Mouse (Mus musculus) ovary, adult 2 months (tissue): ENCODE data around the gene Ctsh. TPM values are rescaled to one million over a fixed set of nuclear protein-coding genes. Genes with fewer than 3 reads are reported as not detected.

Experiments used
- polyA plus RNA-seq: library from polyadenylated mRNA; depleted of rRNA; stranded (reverse); fragments of >200 nt; gene quantifications from 2 replicates; pipeline ENCODE4 v1.2.3, GENCODE M21; 2012; rRNA removed

Gene Ctsh
- 40.4 and 50.0 TPM in 2 replicates for polyA plus RNA-seq

DNA sequence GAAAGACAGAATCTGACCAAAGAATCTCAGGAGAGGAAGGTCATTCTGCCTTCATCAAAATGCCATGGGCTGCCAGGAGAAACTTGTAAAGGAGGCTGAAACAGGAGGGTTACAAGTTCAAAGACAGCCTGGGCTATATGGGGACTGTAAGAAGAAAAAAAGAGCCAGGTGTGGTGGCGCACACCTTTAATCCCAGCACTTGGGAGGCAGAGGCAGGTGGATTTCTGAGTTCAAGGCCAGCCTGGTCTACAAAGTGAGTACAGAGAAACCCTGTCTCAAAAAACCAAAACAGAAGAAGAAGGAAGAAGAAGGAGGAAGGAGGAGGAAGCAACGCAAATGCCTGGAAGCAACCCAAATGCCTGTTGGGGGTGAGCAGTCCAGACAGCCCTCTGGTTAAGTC lies at the start of gene Ctsh:
Gene Ctsh (plus strand): TSS at position 301 of the 400 bp plus-strand sequence.

DNA sequence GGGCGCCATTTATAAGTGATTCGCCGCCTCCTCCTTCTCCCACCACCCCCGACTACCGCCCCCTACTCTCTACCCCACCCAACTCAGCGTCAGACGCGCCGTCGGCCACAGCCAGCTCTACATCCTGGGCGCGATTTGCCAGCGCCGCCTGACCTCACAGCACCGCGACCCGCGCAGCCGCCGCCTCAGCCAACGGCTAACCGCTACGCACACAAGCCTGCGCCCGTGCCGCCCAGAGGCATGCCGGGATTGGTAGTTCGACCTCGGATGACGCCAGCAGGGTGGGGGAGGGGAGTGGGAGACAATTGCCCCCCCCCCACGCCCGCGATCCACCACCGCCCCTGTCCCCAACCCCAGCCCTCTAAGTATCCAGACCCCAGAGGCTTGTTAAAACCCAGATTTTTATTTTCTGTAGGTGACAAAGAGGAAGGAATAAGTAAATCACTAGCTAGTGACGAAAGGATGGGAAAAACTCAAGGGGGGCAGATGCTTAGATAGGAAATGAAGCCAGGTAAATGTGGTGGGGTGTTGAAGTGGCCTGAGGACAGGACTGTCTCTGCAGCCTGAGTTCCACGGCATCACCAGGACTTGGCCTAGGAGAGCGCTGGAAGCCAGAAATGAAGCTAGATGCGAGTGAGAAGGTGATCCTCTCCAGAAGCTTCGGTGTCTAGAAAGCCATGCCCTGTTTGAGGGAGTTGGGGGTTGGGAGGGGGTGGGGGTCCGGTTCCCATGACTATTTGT lies 60.8 kb downstream of the Ctsh start, which contains the start of gene Morf4l1:
Gene Morf4l1 (minus strand): TSS at position 208 of the 741 bp plus-strand sequence.

Other genes starting within 250 kb of the Ctsh start
- 0.32 and 0.55 TPM in 2 replicates for gene Rasgrf1, start 144.2 kb upstream of the Ctsh start, polyA plus RNA-seq
- gene Morf4l1, start 60.6 kb downstream of the Ctsh start, polyA plus RNA-seq, result 42.1 and 55.8 TPM in 2 replicates
- 29.5 and 29.9 TPM in 2 replicates for gene Adamts7, start 108.9 kb downstream of the Ctsh start, polyA plus RNA-seq
- 36.2 and 37.4 TPM in 2 replicates for gene Tbc1d2b, start 216.7 kb downstream of the Ctsh start, polyA plus RNA-seq